Mouse (Mus musculus) hindlimb bud, embryonic 11.5 days (tissue): ENCODE measurements around the gene Mbtd1.

Experiments
- DNase-seq: peaks from one replicate; pipeline ENCODE4 v3.0.0-alpha.2; 2012; ENCODE audit warnings: low read depth, low spot score; ENCODE audit errors: extremely low spot score

Gene Mbtd1

GRCm38 (mm10) chr11:93986298-93986697, 100.6 kb downstream of the Mbtd1 start:
- DNase-seq, result no peak

GRCm38 (mm10) chr11:93987026-93987425, 101.4 kb downstream of the Mbtd1 start:
- DNase-seq, result no peak

GRCm38 (mm10) chr11:93987625-93988327, 102.1 kb downstream of the Mbtd1 start:
- DNase-seq, result no peak

GRCm38 (mm10) chr11:93988328-93989062, 102.8 kb downstream of the Mbtd1 start:
- DNase-seq, result no peak

- DNase-seq, result no peak
Measured at GRCm38 (mm10) chr11:93994531-93994930, 108.9 kb downstream of the Mbtd1 start.

- DNase-seq, result no peak
Measured at GRCm38 (mm10) chr11:93995111-93995719, 109.6 kb downstream of the Mbtd1 start.

- peak; percentile 66 for DNase-seq
Measured at GRCm38 (mm10) chr11:93995720-93996305, 110.2 kb downstream of the Mbtd1 start, which contains the start of gene Spag9. Spag9 (plus strand) TSS chr11:93996091.
